Mouse (Mus musculus): ENCODE measurements around the gene Rbm6. TPM values are rescaled to one million over a fixed set of nuclear protein-coding genes. Genes with fewer than 3 reads are reported as not detected.

Gene Rbm6
- polyA plus RNA-seq, 1 experiment, result 16.4 TPM

DNA sequence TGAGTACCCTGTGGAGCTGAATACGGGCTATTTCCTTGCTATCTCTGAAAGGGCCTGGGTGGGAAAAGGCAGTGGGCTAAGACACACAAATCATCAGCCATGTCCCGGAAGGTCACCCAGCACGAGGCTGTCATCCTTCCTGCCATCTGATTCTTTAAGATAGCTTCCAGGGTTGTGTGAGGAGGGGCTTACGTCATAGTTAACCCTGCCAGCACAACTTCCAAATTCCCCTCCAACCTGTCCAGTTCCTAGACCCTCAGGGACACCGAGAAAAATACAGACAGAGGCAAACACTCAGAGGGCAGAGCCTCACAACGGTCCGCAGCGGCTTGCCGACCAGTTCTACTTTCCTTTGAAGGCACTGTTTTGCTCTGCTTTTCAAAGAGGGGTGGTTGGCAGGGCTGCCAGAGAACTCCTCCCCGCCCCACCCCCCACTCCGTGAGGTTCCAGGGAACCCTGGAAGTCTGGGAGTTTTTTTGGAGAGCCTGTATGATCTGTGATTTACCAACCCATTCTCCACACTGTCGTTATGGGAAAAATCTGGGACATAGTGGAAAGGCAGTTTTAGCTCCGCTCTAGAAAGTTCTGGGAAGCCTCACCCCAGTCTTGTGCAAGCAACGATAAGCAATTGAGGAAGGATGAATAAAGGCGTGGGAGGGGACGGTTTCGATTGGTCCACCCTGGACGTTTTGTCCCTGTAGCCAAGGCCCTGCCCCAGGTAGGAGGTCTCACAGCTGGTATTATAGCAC lies 35.5 kb upstream of the Rbm6 start:
- Histone ChIP-seq H3K27ac (ENCODE audit: insufficient read depth, low read depth, low read length) (peak overlapping the region; percentile 97), H3K36me3 (ENCODE audit: control insufficient read depth, insufficient read depth, low read length) (peaks cover 18% of the 10 kb centered on the region), H3K4me3 (ENCODE audit: low read depth, low read length) (peak overlapping the region; percentile 67), H3K4me1 (ENCODE audit: control insufficient read depth, insufficient read depth, insufficient read length, low read length) (peaks cover 15% of the 10 kb centered on the region), H3K27me3 (ENCODE audit: control insufficient read depth, insufficient read depth, low read length) (no peaks in the 10 kb centered on the region)
- TF ChIP-seq CTCF (IDR thresholded peaks at IDR 0.05; ENCODE audit: extremely low read depth, insufficient read length, insufficient replicate concordance, low read depth, low read length) (no peak), POLR2A (IDR thresholded peaks at IDR 0.05; ENCODE audit: low read depth, low read length) (peak; percentile 19; the same call in 1 of the 2 replicates)
- 15% methylated on average over 18 of the region's 18 CpGs for WGBS

DNA sequence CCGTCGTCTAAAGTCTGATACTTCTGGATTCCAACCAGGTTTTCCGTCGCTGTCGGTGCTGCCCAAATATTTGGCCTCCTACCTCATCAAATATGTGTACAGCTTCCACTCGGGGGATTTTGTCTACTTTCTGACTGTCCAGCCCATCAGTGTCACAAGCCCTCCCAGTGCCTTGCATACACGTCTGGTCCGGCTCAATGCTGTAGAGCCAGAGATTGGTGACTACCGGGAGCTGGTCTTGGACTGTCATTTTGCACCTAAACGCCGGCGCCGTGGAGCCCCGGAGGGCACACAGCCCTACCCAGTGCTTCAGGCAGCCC lies 34.7 kb upstream of the Rbm6 start:
- H3K27ac ChIP-seq (ENCODE audit: insufficient read depth, low read depth, low read length), result peak overlapping the region; percentile 96
- peaks cover 15% of the 10 kb centered on the region for H3K36me3 ChIP-seq (ENCODE audit: control insufficient read depth, insufficient read depth, low read length)
- no peaks in the 10 kb centered on the region for H3K27me3 ChIP-seq (ENCODE audit: control insufficient read depth, insufficient read depth, low read length)
- no peak for TF ChIP-seq POLR2A (IDR thresholded peaks at IDR 0.05; ENCODE audit: low read depth, low read length)
- no peak for TF ChIP-seq CTCF (IDR thresholded peaks at IDR 0.05; ENCODE audit: extremely low read depth, insufficient read length, insufficient replicate concordance, low read depth, low read length)
- WGBS, result 29% methylated on average over 14 of the region's 14 CpGs
- H3K4me3 ChIP-seq (ENCODE audit: low read depth, low read length), result peak overlapping the region; percentile 67
- peaks cover 15% of the 10 kb centered on the region for H3K4me1 ChIP-seq (ENCODE audit: control insufficient read depth, insufficient read depth, insufficient read length, low read length)

DNA sequence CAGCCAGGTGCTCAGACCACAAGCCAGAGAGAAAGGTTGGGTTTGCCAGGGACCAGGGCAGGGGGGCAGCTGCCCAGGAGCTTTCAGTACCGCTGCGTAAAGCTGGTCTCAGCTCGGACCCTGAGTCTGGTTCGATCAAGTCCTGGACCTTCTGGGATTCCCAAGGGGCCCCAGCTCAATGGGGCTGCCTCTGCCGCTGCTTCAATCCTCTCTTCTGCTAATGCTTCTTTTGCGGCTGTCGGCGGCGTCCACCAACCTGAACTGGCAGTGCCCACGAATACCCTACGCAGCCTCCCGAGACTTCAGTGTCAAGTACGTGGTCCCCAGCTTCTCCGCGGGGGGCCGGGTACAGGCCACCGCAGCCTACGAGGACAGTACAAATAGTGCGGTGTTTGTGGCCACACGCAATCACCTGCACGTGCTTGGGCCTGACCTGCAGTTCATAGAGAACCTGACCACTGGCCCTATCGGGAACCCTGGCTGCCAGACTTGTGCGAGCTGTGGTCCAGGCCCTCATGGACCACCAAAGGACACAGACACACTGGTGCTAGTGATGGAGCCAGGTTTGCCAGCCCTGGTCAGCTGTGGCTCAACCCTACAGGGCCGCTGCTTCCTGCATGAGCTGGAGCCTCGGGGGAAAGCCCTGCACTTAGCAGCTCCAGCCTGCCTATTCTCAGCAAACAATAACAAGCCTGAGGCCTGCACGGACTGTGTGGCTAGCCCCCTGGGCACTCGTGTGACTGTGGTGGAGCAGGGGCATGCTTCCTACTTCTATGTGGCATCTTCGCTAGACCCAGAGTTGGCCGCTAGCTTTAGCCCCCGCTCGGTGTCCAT lies 34.1 kb upstream of the Rbm6 start:
- WGBS, result 17% methylated on average over 31 of the region's 31 CpGs
- no peak for TF ChIP-seq CTCF (IDR thresholded peaks at IDR 0.05; ENCODE audit: extremely low read depth, insufficient read length, insufficient replicate concordance, low read depth, low read length)

DNA sequence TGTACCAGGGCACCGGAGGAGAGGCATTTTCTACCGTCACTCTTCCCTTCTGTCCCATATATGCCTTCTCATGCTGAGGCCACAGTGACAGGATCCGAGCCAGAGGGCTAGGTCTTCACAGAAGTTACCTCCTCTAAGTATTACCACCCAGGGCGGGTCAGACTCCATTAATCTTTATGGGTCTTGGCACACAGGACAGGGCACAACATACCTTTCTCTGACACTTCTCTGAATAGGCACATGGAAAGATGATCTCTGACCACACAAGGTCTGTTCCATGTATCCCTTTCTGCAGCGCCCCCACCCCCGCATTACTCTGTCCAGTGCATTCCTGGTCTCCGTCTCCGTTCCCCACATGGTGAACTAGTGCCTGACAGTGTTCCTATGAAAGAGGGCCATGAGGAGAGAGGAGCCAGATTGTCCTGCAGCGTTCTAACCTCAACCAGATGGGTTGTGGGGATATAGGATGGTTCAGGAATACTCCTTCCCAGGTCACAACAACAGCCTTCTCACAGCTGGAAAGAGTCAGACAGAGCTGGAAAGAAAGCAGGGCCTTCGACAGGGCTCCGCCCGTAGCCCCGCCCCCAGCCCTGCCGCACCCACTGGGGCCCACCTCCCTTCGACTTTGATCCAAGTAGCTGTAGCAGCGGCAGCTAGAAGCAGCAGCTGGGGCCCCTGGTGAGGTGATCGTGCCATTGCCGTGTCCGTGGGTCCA lies 33.4 kb upstream of the Rbm6 start, which contains the start of gene Mst1r:
Mst1r (plus strand) TSS at position 622 of the 715 bp plus-strand sequence.
- 11% methylated on average over 19 of the region's 19 CpGs for WGBS
- Histone ChIP-seq H3K4me1 (ENCODE audit: control insufficient read depth, insufficient read depth, insufficient read length, low read length) (peaks cover 18% of the 10 kb centered on the region), H3K27ac (ENCODE audit: insufficient read depth, low read depth, low read length) (peak within 1 kb of the TSS; percentile 99), H3K27me3 (ENCODE audit: control insufficient read depth, insufficient read depth, low read length) (no peaks in the 10 kb centered on the region), H3K4me3 (ENCODE audit: low read depth, low read length) (peak within 1 kb of the TSS; percentile 67), H3K36me3 (ENCODE audit: control insufficient read depth, insufficient read depth, low read length) (peaks cover 17% of the 10 kb centered on the region)
- TF ChIP-seq CTCF (IDR thresholded peaks at IDR 0.05; ENCODE audit: extremely low read depth, insufficient read length, insufficient replicate concordance, low read depth, low read length) (no peak; the same call in 1 of the 2 replicates), POLR2A (IDR thresholded peaks at IDR 0.05; ENCODE audit: low read depth, low read length) (peak; percentile 92)

More for the DNA sequence above, 34.1 kb upstream of the Rbm6 start:
- H3K4me3 ChIP-seq (ENCODE audit: low read depth, low read length), result peak overlapping the region; percentile 67
- H3K36me3 ChIP-seq (ENCODE audit: control insufficient read depth, insufficient read depth, low read length), result peaks cover 15% of the 10 kb centered on the region
- H3K4me1 ChIP-seq (ENCODE audit: control insufficient read depth, insufficient read depth, insufficient read length, low read length), result peaks cover 15% of the 10 kb centered on the region
- no peaks in the 10 kb centered on the region for H3K27me3 ChIP-seq (ENCODE audit: control insufficient read depth, insufficient read depth, low read length)
- H3K27ac ChIP-seq (ENCODE audit: insufficient read depth, low read depth, low read length), result peak overlapping the region; percentile 96

DNA sequence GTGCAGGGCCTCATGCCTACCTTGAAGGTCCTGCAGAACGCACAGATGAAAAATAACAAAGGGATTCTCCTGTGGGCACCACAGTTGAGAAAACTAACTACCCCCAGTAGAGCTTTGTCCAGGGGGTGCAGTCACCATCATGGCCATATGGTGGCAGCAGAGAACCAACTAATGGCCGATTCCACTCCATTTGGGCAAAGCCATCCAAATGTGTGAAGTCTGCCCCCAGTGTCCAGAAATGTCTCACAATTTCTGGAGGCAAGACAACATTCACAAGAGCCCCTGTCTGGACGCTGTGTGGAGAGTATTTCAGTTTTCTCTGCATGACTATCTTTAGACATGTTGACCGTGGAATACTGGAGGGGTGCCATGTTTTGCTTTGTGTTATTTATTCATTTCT lies 31.7 kb upstream of the Rbm6 start:
- Histone ChIP-seq H3K27me3 (ENCODE audit: control insufficient read depth, insufficient read depth, low read length) (no peaks in the 10 kb centered on the region), H3K4me1 (ENCODE audit: control insufficient read depth, insufficient read depth, insufficient read length, low read length) (peaks cover 18% of the 10 kb centered on the region), H3K36me3 (ENCODE audit: control insufficient read depth, insufficient read depth, low read length) (peaks cover 31% of the 10 kb centered on the region), H3K27ac (ENCODE audit: insufficient read depth, low read depth, low read length) (no peak overlapping the region), H3K4me3 (ENCODE audit: low read depth, low read length) (no peak overlapping the region)
- 5% methylated on average over 4 of the region's 4 CpGs for WGBS
- TF ChIP-seq CTCF (IDR thresholded peaks at IDR 0.05; ENCODE audit: extremely low read depth, insufficient read length, insufficient replicate concordance, low read depth, low read length), result peak; percentile 95; the same call in 1 of the 2 replicates
- no peak for TF ChIP-seq POLR2A (IDR thresholded peaks at IDR 0.05; ENCODE audit: low read depth, low read length)

DNA sequence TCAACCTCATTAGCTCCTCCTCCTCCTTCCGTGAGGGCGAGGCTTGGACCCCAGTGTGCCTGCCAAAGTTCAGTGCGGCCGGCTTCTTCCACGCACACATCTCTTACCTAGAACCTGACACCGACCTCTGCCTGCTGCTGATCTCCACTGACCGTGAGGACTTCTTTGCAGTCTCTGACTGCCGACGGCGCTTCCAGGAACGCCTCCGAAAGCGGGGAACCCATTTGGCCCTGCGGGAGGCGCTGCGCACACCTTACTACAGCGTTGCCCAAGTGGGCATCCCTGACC lies 28.5 kb upstream of the Rbm6 start:
- Histone ChIP-seq H3K27me3 (ENCODE audit: control insufficient read depth, insufficient read depth, low read length) (no peaks in the 10 kb centered on the region), H3K4me1 (ENCODE audit: control insufficient read depth, insufficient read depth, insufficient read length, low read length) (peaks cover 18% of the 10 kb centered on the region), H3K27ac (ENCODE audit: insufficient read depth, low read depth, low read length) (no peak overlapping the region), H3K36me3 (ENCODE audit: control insufficient read depth, insufficient read depth, low read length) (peaks cover 50% of the 10 kb centered on the region), H3K4me3 (ENCODE audit: low read depth, low read length) (peak overlapping the region; percentile 16)
- TF ChIP-seq CTCF (IDR thresholded peaks at IDR 0.05; ENCODE audit: extremely low read depth, insufficient read length, insufficient replicate concordance, low read depth, low read length) (no peak), POLR2A (IDR thresholded peaks at IDR 0.05; ENCODE audit: low read depth, low read length) (no peak)
- WGBS, result 28% methylated on average over 17 of the region's 17 CpGs
